Mouse (Mus musculus) heart, postnatal 0 days (tissue): Measurements from ENCODE around the gene Crybg1.

Source experiments
- CTCF ChIP-seq: IDR thresholded peaks from 2 replicates; pipeline ENCODE4 v1.5.1; 2016; ENCODE audit warnings: antibody characterized with exemption, control low read depth, low read depth
- EP300 ChIP-seq: IDR thresholded peaks from 2 replicates; pipeline ENCODE4 v1.6.1; 2016; ENCODE audit warnings: antibody characterized with exemption, low read depth

DNA sequence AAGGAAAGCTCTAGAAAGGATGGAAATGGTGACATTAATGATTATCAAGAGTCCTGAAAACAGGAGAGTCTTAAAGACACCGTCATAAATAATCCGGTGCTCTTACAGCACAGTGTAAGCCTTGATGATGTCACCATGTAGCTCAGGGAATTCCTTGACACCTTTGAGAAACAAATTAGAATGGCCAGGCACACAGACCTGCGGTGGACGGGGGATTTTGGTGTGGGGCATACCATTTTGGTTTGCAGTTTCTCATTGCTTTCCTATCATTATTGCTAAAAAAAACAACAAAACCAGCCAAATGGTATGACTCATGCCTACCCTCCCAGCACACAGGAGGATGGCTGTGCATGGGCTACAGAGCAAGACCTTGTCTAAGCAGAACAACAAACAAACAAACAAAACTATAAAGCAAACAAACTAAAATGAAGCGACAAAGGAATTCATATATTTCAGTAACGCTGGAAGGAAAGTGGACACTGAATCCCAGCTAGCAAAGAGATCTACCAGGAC lies 82.7 kb downstream of the Crybg1 start:
- TF ChIP-seq EP300 (no peak), CTCF (no peak)
